Mouse (Mus musculus) thymus, postnatal 36 days (tissue): ENCODE data around the gene Bhlhe40.

Experiments used
- DNase-seq, 2 experiments: peaks; one replicate each; pipeline ENCODE4 v3.0.0; 2022; ENCODE audit warnings: mixed read lengths in 2 of 2

Bhlhe40 gene

GRCm38 (mm10) chr6:108660206-108660877, at the start of gene Bhlhe40:
TSS of gene Bhlhe40 (plus strand) at chr6:108660629.
- DNase-seq = peak; percentile 53 to 68

- no peak for DNase-seq
Observed at GRCm38 (mm10) chr6:108611663-108612062, 48.8 kb upstream of the Bhlhe40 start.

DNA sequence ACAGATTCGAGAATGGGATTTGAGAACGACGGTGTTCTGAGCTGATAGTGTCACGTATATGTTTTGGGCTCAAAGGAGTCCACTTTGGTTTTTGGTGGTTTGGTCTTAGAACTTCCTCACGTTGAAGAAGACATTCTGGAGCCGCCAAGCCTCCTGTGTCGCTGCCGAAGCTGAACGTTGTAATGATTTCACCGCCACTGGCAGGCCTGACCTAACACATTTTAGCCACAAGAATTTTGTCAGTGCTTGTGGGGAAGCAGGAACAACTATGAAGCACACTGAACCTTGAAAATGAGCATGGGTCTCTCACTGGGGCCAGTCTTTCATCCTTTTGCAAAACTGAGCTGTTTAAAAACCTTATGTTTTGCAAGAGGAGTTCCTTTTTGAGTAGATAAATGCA, 42.4 kb upstream of the Bhlhe40 start:
- DNase-seq = no peak

GRCm38 (mm10) chr6:108623028-108623565, 37.3 kb upstream of the Bhlhe40 start:
- no peak for DNase-seq

DNA sequence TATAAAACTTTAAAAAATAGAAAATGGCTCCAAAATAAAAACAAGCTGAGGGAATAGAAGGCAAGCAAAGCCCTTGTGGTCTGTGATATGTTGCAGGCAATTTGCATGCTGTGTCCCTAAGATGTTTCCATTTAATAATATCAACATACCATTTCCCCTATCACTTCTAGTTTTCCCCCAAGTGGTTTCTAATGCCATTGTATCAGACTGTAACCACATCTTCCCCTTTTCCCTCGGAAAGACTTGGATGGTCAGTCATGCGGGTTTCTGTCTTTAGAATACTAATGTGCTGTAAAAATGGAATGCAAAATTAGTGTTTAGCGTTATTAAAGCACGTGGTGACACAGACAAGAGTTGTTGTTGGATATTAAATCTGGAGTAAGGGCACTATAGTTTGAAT, 35.5 kb upstream of the Bhlhe40 start:
- DNase-seq = no peak

DNA sequence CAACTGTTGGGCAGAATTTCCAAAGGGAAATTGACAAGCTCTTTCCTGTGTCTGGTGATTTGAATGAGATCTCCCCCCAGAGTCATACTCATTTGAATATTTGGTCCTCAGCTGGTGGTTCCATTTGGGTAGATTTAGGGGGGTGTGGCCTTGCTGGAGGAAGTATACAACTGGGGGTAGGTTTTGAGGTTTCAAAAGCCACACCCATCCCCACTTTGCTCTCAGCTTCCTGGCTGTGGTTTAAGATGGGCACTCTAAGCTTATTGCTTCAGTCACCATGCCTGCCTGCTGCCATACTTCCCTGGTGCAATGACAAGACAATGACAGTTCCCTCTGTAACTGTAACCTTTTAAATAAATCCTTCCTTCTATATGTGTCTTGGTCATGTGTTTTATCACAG, 29.7 kb upstream of the Bhlhe40 start:
- DNase-seq = peak; percentile 10 to 18

DNA sequence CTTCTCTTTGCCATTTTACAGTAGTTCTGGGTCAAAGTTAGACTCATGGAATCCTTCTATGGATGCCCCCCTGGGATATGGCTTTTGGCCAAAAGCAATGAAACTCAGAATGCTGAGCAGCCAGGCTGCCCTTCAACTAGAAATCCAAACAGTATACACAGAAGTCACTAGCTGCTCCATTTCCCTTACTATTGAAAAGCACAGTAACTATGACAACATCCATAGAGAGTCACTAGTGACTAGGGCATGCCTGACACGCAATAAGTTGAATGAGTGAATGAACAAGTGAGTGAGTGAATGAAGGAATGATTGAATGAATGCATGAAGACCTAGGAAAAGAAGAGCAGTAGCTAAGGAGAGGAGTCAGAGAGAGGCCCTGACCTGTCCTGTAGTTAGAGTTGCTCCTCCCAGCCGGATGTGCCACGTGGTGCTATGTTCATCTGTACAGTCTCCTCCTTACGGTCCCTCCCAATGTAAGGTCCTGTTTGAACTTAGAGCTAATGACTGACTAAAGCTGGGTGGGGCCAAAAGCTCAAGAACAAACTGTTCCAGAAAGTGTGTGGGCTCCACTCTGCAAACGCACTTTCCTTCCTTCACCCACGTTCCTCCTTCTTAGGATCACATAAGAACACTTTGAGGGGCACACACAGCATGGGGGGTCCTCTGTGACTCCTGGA, 22.1 kb upstream of the Bhlhe40 start:
- no peak for DNase-seq

DNA sequence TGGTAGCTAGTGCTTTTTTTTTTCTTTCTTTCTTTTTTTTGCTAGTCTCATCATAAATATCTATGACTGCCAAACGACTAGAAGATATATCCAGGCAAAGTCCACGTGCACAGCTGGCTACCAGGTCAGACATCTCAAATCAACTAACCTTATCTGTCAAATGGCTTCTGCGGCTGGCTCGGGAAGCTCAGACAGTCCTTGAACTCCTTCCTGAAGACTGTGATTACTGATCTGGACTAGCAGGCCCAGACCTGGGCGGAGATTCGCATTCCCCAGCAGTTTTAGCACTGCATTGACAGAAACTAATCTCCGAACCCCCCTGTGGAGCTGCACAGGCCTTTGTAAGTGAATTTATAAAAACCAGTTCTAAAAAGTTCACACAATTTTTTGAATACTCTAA, 18.4 kb upstream of the Bhlhe40 start:
- DNase-seq = no peak

- DNase-seq = no peak
Observed at GRCm38 (mm10) chr6:108643035-108643434, 17.4 kb upstream of the Bhlhe40 start.

GRCm38 (mm10) chr6:108644311-108644710, 16.1 kb upstream of the Bhlhe40 start:
- DNase-seq = no peak

DNA sequence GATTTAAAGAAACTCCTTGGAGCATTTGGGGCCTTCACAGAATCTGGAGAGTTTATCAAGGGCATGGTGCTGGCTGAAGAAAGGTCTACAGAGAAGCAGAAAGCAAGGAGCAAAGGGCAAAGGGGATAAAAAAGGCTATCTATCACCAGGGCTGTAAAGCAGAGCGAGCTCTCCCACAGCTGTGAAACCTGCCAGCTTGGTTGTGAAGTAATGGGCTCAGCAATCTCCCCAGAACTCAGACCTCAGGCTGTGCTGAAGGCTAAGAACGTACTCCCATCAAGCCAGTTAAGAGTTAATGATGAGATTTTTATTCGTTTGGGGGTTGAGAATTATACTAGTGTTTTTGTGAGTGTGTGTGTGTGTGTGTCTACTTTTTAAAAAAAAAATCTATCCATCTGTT, 13.3 kb upstream of the Bhlhe40 start:
- DNase-seq = no peak

DNA sequence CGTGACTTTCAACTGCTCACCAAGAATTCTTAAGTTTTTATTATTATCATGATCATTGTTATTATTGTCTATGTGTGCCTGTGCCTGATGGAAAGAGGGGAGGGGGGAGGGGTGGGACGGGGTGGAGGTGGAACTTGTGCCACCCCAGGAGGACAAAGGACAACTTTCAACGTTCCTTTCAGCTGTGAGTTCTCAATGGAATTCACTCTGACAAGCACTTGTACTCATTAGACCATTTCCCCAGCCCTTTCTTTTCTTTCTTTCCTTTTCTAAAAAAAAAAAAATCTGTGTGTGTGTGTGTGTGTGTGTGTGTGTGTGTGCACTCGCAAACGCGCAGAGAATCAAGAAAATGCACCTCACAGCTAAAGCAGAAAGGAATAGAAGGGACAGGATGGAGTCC, 12.4 kb upstream of the Bhlhe40 start:
- no peak for DNase-seq

DNA sequence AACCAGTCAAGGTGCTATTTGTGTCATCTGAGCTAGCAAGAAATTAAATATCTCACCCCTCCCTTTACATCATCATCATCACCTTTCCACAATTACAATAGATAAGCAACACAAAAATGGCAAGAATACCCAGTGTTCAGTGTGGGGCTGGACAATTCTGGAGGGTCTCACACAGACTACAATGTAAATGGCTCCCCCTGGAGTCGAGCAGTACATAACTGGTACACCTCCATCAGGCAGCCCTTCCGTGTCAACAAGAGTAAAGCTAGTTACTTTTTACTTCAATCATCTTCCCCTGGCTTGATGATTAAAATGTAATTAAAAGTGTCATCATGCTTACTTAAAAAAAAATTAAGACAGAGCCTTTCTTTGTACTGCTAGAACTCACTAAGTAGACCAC, 4.6 kb upstream of the Bhlhe40 start:
- DNase-seq = peak in 1 of 2 experiments; percentile 14

GRCm38 (mm10) chr6:108658051-108658415, 2.4 kb upstream of the Bhlhe40 start:
- DNase-seq = no peak

- DNase-seq = peak; percentile 18
Observed at GRCm38 (mm10) chr6:108658416-108659201, 1.8 kb upstream of the Bhlhe40 start.

DNA sequence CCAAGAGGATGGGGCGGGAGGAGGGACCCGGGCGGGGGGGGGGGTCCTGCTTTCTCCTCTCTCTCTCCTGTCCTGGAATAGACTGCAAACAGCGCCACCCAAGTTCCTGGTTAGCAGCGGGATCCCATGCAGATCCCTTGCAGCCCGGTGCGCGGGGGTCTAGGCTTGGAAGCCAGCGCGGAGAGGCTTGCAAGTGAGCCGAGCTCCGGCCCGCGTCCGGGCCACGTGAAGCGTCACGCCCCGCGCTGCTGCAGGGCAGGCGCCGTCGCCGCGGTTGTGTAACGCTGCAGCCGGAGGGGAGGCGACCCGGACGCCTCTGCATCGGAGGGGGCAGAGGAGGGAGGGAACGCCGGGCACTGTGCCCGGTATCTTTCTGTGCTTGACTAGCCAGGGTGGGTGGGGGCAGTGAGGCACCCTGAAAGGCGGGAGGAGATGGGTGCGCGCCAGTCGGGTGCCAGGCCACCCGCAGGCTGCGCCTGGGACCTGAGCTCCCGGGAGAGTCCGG, 1.2 kb upstream of the Bhlhe40 start:
- peak; percentile 57 to 65 for DNase-seq

DNA sequence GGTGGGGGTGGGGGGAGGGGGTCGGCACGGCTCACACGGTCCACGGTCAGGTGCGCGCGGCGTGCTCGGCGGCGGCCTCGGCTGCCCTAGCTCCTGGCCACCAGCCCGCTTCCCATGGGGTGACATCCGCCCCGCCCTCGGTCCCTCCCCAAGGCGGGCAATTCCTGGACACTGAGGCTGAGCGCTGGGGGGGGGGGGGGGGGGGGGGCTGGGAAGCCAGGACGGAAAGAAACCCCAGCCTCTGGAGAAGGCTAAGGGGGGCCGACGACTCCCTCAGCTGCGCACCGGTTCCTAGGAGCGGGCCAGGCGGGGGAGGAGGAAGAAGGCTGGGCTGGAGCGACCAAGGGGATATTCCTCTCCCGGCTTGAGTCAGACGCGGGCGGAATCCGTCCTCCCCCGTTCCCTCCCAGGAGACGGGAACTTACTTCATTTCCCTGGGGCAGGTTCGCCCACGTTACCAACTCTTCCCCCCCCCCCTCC, 663 bp upstream of the Bhlhe40 start:
- DNase-seq = no peak

- no peak for DNase-seq
Observed at GRCm38 (mm10) chr6:108660878-108661389, 505 bp downstream of the Bhlhe40 start.

DNA sequence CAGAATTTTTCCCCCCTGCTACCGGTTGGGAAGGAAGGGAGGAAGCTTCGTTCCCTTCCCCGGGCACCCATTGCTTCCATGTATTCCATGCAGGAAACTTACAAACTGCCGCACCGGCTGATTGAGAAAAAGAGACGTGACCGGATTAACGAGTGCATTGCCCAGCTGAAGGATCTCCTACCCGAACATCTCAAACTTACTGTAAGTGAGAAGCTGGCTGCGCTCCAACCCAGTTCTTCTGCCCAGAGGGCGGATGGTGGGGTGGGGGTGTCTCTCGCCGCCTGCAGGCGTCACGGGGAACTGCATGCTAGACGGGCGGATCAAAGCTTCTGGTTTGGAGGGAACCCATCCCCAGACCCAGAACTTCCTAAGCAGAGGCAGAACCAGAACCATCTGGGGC, 983 bp downstream of the Bhlhe40 start:
- DNase-seq = peak; percentile 74 to 78

- DNase-seq = no peak
Observed at GRCm38 (mm10) chr6:108661890-108662289, 1.5 kb downstream of the Bhlhe40 start.

DNA sequence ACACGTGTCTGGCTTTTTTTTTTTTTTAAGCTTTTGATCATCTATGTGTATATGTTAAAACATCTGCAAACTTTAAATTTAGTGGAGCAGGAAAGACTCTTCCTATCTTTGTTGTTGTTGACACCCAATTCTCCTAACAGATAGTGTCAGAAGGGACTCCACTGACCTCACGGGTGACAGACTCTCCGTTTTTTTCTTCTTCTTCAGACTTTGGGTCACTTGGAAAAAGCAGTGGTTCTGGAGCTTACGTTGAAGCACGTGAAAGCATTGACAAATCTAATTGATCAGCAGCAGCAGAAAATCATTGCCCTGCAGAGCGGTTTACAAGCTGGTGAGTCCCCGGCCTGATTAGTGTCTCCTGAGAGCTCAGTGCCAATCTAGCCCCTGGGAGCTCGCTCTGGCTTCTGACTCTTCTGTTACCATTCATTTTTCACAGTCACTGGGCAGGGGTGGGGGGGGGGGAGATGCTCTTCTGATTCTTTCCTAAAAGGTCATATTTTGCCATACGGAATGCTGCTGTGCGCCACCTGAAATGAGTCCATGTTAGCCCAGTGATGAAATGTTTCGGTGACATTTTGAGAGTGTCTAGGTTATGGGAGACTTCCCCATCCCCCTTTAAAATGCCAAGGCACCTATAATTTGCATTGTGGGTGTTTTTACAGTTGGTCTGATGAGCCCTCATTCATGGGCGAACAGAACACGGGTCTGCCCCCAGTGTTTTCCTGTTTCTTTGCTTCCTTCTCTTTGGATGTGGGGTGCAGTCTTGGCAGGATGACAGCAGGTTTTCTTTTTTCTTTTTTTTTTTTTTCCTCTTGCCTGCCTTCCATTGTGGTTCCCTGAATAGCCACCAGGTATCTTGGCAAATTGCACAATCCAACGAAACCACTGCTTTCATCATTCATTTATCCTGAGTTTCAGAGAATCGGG, 2.1 kb downstream of the Bhlhe40 start:
- no peak for DNase-seq
